Mouse (Mus musculus): ENCODE measurements around the gene Dap. TPM values are rescaled to one million over a fixed set of nuclear protein-coding genes. Genes with fewer than 3 reads are reported as not detected.
A peak's percentile ranks its signal among the peaks of the same experiment; 100 is the strongest.

The Dap gene
- polyA plus RNA-seq, 1 experiment from 2014 or later: 33.4 TPM

- H3K4me3 ChIP-seq: peak overlapping the region; percentile 82
- peak overlapping the region; percentile 68 for H3K9ac ChIP-seq
- ATAC-seq (ENCODE audit: low read depth): peak; percentile 19
- peak overlapping the region; percentile 62; the same call in 1 of the 2 replicates for H3K27ac ChIP-seq (replicated peaks)
- WGBS: 45% methylated on average over 15 of the region's 15 CpGs
- no peaks in the 10 kb centered on the region for H3K9me3 ChIP-seq
- no peaks in the 10 kb centered on the region for H3K27me3 ChIP-seq
- H3K4me1 ChIP-seq (replicated peaks): peaks cover 21% of the 10 kb centered on the region
- peak overlapping the region; percentile 73 for H3K4me2 ChIP-seq
- no peaks in the 10 kb centered on the region for H3K36me3 ChIP-seq
Measured at GRCm38 (mm10) chr15:31223596-31224134, 449 bp upstream of the Dap start.

GRCm38 (mm10) chr15:31224806-31225642, 910 bp downstream of the Dap start:
- H3K27ac ChIP-seq (replicated peaks): peak overlapping the region; percentile 52
- no peaks in the 10 kb centered on the region for H3K36me3 ChIP-seq
- no peaks in the 10 kb centered on the region for H3K9me3 ChIP-seq
- peak overlapping the region; percentile 82 for H3K4me3 ChIP-seq
- WGBS: 37% methylated on average over 13 of the region's 13 CpGs
- peaks cover 21% of the 10 kb centered on the region for H3K4me1 ChIP-seq (replicated peaks)
- ATAC-seq (ENCODE audit: low read depth): no peak
- H3K27me3 ChIP-seq: no peaks in the 10 kb centered on the region
- H3K9ac ChIP-seq: peak overlapping the region; percentile 91
- H3K4me2 ChIP-seq: peak overlapping the region; percentile 73

GRCm38 (mm10) chr15:31225643-31226325, 1.7 kb downstream of the Dap start:
- Histone ChIP-seq H3K4me3 (peak overlapping the region; percentile 82), H3K27me3 (no peaks in the 10 kb centered on the region), H3K36me3 (no peaks in the 10 kb centered on the region), H3K9me3 (no peaks in the 10 kb centered on the region), H3K9ac (no peak overlapping the region), H3K27ac (replicated peaks) (no peak overlapping the region), H3K4me2 (peak overlapping the region; percentile 73), H3K4me1 (replicated peaks) (peaks cover 21% of the 10 kb centered on the region)
- ATAC-seq (ENCODE audit: low read depth): no peak
- WGBS: 87% methylated on average over 4 of the region's 4 CpGs

GRCm38 (mm10) chr15:31226464-31226863, 2.4 kb downstream of the Dap start:
- H3K4me3 ChIP-seq: no peak overlapping the region
- no peak overlapping the region for H3K4me2 ChIP-seq
- 80% methylated on average over 6 of the region's 6 CpGs for WGBS
- no peak overlapping the region for H3K27ac ChIP-seq (replicated peaks)
- no peak for ATAC-seq (ENCODE audit: low read depth)
- no peak overlapping the region for H3K9ac ChIP-seq
- no peaks in the 10 kb centered on the region for H3K9me3 ChIP-seq
- no peaks in the 10 kb centered on the region for H3K36me3 ChIP-seq
- H3K27me3 ChIP-seq: no peaks in the 10 kb centered on the region
- peaks cover 21% of the 10 kb centered on the region for H3K4me1 ChIP-seq (replicated peaks)

- WGBS: 91% methylated on average over 8 of the region's 8 CpGs
Measured at GRCm38 (mm10) chr15:31227793-31228192, 3.7 kb downstream of the Dap start.

GRCm38 (mm10) chr15:31233006-31233405, 8.9 kb downstream of the Dap start:
- no peaks in the 10 kb centered on the region for H3K36me3 ChIP-seq
- no peak overlapping the region for H3K9ac ChIP-seq
- H3K9me3 ChIP-seq: no peaks in the 10 kb centered on the region
- ATAC-seq (ENCODE audit: low read depth): no peak
- H3K4me3 ChIP-seq: no peak overlapping the region
- WGBS: 95% methylated on average over 1 of the region's 1 CpGs
- no peaks in the 10 kb centered on the region for H3K4me1 ChIP-seq (replicated peaks)
- no peaks in the 10 kb centered on the region for H3K27me3 ChIP-seq
- no peak overlapping the region for H3K27ac ChIP-seq (replicated peaks)
- H3K4me2 ChIP-seq: no peak overlapping the region

More at GRCm38 (mm10) chr15:31227793-31228192, 3.7 kb downstream of the Dap start:
- Histone ChIP-seq H3K4me1 (replicated peaks) (peaks cover 21% of the 10 kb centered on the region), H3K36me3 (no peaks in the 10 kb centered on the region), H3K27ac (replicated peaks) (no peak overlapping the region), H3K4me2 (no peak overlapping the region), H3K9ac (no peak overlapping the region), H3K27me3 (no peaks in the 10 kb centered on the region), H3K4me3 (no peak overlapping the region), H3K9me3 (no peaks in the 10 kb centered on the region)
- no peak for ATAC-seq (ENCODE audit: low read depth)

GRCm38 (mm10) chr15:31235794-31236548, 11.9 kb downstream of the Dap start:
- no peaks in the 10 kb centered on the region for H3K9me3 ChIP-seq
- ATAC-seq (ENCODE audit: low read depth): no peak
- H3K27me3 ChIP-seq: no peaks in the 10 kb centered on the region
- H3K27ac ChIP-seq (replicated peaks): no peak overlapping the region
- H3K9ac ChIP-seq: no peak overlapping the region
- H3K4me3 ChIP-seq: no peak overlapping the region
- no peak overlapping the region for H3K4me2 ChIP-seq
- WGBS: 88% methylated on average over 9 of the region's 9 CpGs
- H3K36me3 ChIP-seq: no peaks in the 10 kb centered on the region
- H3K4me1 ChIP-seq (replicated peaks): no peaks in the 10 kb centered on the region

GRCm38 (mm10) chr15:31236549-31236907, 12.4 kb downstream of the Dap start:
- Histone ChIP-seq H3K4me2 (no peak overlapping the region), H3K9ac (no peak overlapping the region), H3K4me1 (replicated peaks) (no peaks in the 10 kb centered on the region), H3K4me3 (no peak overlapping the region), H3K36me3 (no peaks in the 10 kb centered on the region), H3K27me3 (no peaks in the 10 kb centered on the region), H3K27ac (replicated peaks) (no peak overlapping the region), H3K9me3 (no peaks in the 10 kb centered on the region)
- no peak for ATAC-seq (ENCODE audit: low read depth)
- 88% methylated on average over 9 of the region's 9 CpGs for WGBS

- Histone ChIP-seq H3K27ac (replicated peaks) (no peak overlapping the region), H3K36me3 (0 out of 2 replicates have a peak, but pooled peaks cover 6% of the 10 kb centered on the region), H3K4me2 (no peak overlapping the region), H3K4me1 (replicated peaks) (no peaks in the 10 kb centered on the region), H3K4me3 (no peak overlapping the region), H3K9me3 (peaks cover 4% of the 10 kb centered on the region; the same call in 1 of the 2 replicates), H3K27me3 (no peaks in the 10 kb centered on the region), H3K9ac (no peak overlapping the region)
- ATAC-seq (ENCODE audit: low read depth): no peak
- WGBS: 82% methylated on average over 11 of the region's 11 CpGs
Measured at GRCm38 (mm10) chr15:31237368-31237767, 13.3 kb downstream of the Dap start.

GRCm38 (mm10) chr15:31237898-31238297, 13.8 kb downstream of the Dap start:
- Histone ChIP-seq H3K27ac (replicated peaks) (no peak overlapping the region), H3K27me3 (no peaks in the 10 kb centered on the region), H3K9me3 (peaks cover 4% of the 10 kb centered on the region; the same call in 1 of the 2 replicates), H3K9ac (no peak overlapping the region), H3K4me3 (no peak overlapping the region), H3K36me3 (0 out of 2 replicates have a peak, but pooled peaks cover 6% of the 10 kb centered on the region), H3K4me1 (replicated peaks) (no peaks in the 10 kb centered on the region), H3K4me2 (no peak overlapping the region)
- no peak for ATAC-seq (ENCODE audit: low read depth)
- WGBS: 71% methylated on average over 5 of the region's 5 CpGs

GRCm38 (mm10) chr15:31238611-31239010, 14.5 kb downstream of the Dap start:
- ATAC-seq (ENCODE audit: low read depth): no peak
- H3K4me1 ChIP-seq (replicated peaks): no peaks in the 10 kb centered on the region
- H3K27me3 ChIP-seq: no peaks in the 10 kb centered on the region
- H3K36me3 ChIP-seq: 0 out of 2 replicates have a peak, but pooled peaks cover 6% of the 10 kb centered on the region
- peaks cover 4% of the 10 kb centered on the region; the same call in 1 of the 2 replicates for H3K9me3 ChIP-seq
- H3K9ac ChIP-seq: no peak overlapping the region
- no peak overlapping the region for H3K4me2 ChIP-seq
- no peak overlapping the region for H3K4me3 ChIP-seq
- WGBS: 73% methylated on average over 11 of the region's 11 CpGs
- H3K27ac ChIP-seq (replicated peaks): no peak overlapping the region

Measured in neural tube, embryonic 13.5 days (tissue).